Mouse (Mus musculus) left cerebral cortex, adult 9 months (tissue): ENCODE results near the gene Gcm1.

Experiments used
- DNase-seq, 2 experiments: peaks; one replicate each; pipeline ENCODE4 v3.0.0; 2022; ENCODE audit warnings: low spot score in 2 of 2

The Gcm1 gene

DNA sequence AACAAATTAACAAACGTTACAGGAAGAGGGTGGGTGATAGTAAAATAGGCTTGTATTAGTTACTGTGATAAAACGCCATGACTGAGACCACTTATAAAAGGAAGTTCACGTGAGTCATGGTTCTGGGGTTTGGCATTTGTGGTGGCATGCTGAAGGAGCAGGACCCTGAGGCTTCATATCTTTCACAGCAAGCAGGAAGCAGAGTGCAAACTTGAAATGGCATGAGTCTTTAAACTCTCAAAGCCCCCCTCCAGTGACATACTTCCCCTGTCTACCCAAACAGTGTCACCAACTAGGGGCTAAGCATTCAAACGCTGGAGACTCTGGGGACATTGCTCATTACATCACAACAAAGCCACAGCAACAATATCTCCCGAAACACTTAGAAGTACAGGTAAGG is 49.2 kb downstream of the Gcm1 start:
- DNase-seq: no peak

DNA sequence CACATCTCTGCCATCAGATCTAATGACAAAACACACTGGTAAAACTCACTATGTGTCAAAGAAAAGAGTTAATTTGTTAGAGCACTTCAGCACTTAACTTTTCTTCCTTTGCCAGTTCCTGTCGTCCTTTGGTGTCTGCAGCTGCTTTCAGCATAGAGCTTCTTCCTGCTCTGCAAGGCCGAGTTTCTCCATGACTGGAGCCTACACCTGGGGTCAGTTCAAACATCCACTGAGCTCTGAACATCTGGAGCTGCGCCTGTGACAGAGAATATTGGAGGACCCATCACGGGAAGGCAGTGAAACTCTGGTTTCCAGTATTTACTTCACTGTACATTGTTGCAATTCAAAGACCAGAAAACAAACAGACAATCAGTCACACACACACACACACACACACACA is 49.7 kb downstream of the Gcm1 start:
- DNase-seq: no peak

DNA sequence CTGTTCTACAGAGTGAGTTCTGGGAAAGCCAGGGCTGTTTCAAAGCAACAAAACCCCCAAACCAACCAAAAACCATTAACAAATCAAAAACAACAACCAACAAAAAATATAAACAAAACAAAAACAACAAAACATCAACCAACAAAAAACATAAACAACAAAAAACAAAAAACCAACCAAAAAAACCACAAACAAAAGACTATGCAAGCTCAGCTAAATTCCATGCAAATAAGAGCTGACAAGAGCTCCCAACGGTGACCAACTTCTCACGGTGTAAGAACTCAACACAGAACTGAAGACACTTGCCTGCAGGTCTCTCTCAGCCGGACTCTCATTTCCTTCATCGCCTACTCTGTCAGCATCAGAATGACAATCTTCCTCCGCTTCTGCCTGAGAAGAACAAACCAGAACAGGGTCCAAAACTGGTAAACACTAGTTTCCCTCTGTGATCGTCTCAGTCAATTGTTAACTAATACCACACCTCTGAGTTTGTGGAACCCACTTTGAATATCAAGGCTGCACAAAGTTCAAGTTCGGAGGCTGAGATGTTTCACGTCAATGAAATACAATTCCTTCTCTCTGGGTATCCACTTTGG is 52.3 kb downstream of the Gcm1 start:
- no peak for DNase-seq

DNA sequence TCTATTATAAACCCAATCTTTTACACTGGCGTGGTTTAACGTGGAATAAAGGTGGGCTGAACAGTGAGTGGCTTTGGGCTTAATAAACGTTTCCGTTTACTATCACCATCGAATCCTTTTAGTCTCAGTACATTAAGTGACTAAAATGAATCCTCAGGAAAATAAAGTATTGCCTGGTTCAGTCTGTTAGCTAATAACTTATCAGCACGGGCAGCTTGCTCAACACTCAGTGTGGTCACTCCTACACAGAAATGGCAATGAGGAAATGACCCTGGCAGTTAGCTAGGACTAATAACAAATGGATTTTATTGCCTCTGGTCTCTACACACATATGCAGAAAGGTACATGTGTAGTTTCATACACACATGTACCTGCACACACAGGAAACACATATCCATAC is 53.2 kb downstream of the Gcm1 start:
- no peak for DNase-seq

DNA sequence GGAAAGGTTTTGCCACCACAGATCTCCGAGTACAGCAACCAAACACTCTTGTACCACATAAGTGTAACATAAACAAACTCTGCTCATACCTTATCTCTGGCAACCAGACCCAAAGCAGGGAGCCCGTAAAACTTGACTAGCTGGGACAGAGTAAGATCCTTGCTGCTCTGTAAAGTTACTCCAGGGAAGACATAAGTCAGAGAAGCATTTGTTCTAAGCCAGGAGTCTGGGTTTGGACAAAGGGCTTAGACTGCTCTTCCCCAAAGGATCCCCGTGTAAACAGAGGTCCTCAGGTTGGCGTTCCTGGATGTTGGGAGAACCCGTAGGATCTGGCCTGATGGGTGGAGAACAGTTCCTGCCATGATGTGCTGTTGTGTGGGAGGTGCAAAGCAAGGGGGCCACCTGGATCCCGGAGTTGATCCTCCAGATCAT is 53.8 kb downstream of the Gcm1 start:
- DNase-seq: no peak

DNA sequence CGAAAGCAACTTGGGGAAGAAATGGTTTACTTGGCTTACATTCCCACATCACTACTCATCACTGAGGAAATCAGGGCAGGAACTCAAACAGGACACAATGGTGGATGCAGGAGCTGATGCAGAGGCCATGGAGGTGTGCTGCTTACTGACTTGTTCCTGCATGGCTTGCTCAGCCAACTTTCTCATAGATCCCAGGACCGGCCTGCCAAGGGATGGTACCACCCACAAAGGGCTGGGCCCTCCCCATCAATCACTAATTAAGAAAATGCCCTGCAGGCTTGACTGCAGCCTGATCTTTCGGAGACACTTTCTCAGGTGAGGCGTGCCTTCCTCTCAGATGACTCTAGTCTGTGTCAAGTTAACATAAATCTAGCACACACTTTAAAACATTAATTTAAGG is 55.1 kb downstream of the Gcm1 start:
- no peak for DNase-seq

DNA sequence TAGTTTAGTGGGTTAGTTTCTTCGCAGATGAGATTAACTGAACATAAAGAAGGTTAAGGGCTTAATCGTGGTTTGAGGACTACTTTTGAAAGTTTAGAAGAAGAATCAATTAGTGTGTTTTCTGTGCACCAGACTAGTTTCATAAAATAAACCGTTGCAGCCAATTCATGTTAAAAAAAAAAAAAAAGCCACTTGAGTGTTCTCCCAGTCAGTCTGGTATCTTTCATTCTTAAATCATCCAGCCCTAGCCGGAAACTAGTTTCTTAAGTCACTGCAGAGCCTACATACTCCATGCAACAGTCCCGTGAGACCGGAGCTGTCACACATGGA is 55.8 kb downstream of the Gcm1 start:
- no peak for DNase-seq

DNA sequence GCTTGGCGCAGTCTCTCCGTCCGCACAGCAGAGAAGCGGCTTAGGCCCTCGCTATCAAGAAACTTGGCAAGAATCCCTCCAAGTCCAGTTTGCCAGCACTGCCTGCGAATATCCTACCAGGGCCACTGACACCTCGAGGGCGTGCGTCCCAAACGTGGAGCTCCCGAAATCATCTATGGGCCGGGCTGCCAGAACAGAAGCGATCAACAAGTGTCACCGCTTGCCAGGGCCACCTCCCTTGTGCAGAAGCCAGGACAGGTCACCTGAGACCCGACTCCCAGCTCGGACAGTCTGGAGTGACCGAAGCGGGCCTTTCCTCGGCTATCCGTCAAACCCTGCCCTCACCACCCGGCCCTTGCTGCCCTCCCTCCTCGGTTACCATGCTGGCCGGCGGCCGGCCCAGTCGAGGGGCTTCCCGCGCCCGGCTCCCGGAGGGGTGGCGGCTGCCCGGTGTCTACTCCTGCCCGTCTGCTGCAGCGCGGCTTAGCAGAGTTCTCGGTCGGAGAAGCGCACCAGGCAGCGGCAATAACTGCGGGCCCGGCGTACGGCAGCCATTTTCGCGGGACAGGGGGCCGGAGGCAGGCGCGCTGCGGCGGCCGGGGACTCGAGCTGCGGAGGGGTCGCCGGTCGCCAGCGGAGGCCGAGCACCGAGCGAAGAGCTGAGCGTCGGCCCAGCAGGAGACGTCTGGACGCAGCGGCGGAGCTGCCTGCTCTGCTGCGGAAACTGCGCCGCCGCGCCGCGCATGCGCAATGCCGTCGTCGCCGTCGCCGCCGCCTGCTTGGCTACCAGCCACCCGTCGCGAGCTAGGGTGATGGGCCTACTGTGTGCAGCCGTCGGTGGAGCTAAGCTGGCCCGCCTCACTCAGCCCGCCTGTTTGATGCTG is 56.4 kb downstream of the Gcm1 start:
- peak; percentile 55 to 75 for DNase-seq

DNA sequence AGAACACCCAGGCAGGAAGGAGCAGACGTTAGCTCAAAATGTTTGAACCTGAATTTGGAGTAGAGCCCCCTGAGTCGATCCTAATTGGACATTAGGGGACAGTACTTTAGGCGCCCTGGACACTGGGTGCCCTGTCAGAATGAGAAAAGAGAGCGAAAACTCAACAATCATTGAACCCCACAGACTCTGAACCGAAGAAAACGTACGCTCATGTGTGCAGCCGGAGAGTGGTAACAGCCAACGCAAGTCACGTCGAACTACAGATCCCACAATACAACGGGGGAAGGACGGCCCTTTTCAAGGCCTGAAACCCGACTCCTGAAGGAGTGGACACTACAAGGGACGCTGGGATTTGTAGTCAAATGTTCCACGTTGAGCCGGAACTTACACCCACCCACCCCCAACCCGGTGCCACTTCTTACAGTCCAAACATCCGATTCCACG is 57.1 kb downstream of the Gcm1 start, which contains the start of the genes Fbxo9 and Ick:
Fbxo9 (minus strand) TSS at position 270 of the 444 bp plus-strand sequence.
Ick (plus strand) TSS at position 397 of the 444 bp plus-strand sequence.
- peak; percentile 88 to 94 for DNase-seq

DNA sequence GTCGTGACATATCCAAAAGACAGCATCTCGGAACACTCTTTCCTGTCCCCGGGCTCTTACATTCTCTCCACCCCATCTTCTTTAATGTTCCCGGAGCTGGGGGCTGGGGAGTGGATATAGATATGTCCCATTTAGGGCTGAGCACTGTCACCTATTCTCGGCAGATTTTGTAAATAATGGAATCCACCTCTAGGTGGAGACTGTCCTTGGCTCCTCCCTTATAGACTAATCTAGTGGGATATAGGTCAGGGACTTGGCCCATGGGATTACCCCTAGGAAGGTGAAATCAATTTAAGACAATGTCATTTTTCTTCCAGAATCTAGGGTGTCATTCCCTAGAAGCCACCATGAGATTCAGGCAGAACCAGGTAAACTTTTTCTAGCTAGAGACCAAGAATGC is 57.9 kb downstream of the Gcm1 start:
- DNase-seq: no peak

DNA sequence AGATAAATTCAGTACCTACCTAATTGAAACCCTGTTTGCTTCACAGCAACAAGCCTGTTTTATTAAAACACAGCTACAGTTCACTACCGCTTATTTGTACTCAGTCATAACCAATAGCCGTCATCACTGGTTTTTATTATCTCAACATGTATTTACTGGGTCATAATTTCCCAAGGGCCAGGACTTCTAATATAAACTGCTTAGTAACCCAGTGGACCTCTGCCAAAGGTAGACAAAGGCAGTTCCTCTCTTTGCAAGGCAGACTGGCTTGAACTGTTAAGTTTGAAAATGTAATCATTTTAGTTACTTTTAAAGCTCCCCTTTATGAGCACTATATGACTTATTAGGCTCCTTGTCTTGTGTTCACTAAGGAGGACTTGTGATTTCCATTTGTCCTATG is 59.7 kb downstream of the Gcm1 start:
- DNase-seq: no peak

DNA sequence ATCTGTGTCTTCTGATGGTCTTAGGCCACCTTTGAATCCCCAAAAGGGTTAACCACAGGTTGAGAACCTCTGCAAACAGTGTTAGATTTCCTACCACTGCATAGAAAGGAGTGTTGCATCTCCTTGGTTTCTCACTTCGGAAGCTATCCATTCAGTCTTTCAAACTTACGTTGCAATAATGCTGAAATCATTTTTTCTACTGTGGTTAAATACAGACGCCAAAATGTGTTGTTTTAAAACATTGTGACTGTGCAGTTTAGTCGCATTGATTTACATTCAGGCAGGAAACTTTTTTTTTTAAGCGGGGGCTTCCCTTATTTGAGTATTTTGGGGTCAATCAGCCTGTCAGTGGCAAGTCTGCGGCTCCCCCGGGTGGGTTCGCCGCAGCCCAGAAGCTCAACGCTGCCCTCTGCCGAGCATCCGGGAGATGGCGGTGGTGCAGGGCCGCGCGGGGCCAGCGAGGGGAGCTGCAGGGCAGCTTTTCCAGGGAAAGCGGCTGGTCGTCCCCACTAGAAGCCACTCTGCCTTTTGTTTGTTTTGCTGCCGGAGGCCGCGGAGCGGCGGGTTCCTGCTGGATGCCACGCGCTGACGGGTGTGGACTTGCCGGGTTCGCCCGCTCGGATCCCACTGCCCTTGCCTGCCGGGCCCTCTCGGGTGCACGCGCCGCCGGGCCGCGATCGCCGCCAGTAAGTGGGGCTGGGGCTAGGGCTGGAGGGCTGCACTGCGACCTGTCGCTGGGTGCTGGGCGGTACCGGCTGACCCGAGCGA is 61.2 kb downstream of the Gcm1 start:
- DNase-seq: peak; percentile 71 to 91

DNA sequence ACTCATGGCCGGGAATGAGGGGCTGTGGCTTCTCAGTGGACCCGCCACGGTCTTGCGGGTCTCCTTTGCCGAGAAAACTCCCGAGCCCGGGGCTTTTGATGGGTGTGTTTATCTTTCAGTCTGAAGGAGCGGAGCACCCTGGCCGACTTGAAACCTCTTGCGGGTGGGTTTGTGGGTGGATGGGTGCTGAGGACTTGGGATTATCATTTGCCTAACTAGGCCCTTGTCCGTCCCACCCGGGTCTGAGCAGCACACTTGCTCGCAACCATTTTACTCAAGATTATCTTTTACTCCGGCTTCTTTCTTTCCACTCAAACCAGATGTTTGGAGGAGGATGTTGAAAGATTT is 61.8 kb downstream of the Gcm1 start:
- no peak for DNase-seq
